Mouse (Mus musculus) layer of hippocampus, adult 8-10 months (tissue): ENCODE measurements around the gene Ppp1r8. TPM values are rescaled to one million over a fixed set of nuclear protein-coding genes. Genes with fewer than 3 reads are reported as not detected.
"Not testable (repeated sequence)": the region's sequence is repeated elsewhere in the genome, so short reads cannot be mapped to it uniquely, and the experiment has no call there.

Experiments
- DNase-seq, 2 experiments: peaks; one replicate each; pipeline ENCODE4 v3.0.0; 2022; ENCODE audit warnings: low spot score in 2 of 2
- total RNA-seq, 4 experiments: library from RNA; stranded (reverse); gene quantifications; 2 replicates each; pipeline ENCODE4 v1.2.4; 2022

Ppp1r8 gene
- total RNA-seq, 4 experiments from 2014 or later = 37.9 to 43.2 (median 40.3) TPM

DNA sequence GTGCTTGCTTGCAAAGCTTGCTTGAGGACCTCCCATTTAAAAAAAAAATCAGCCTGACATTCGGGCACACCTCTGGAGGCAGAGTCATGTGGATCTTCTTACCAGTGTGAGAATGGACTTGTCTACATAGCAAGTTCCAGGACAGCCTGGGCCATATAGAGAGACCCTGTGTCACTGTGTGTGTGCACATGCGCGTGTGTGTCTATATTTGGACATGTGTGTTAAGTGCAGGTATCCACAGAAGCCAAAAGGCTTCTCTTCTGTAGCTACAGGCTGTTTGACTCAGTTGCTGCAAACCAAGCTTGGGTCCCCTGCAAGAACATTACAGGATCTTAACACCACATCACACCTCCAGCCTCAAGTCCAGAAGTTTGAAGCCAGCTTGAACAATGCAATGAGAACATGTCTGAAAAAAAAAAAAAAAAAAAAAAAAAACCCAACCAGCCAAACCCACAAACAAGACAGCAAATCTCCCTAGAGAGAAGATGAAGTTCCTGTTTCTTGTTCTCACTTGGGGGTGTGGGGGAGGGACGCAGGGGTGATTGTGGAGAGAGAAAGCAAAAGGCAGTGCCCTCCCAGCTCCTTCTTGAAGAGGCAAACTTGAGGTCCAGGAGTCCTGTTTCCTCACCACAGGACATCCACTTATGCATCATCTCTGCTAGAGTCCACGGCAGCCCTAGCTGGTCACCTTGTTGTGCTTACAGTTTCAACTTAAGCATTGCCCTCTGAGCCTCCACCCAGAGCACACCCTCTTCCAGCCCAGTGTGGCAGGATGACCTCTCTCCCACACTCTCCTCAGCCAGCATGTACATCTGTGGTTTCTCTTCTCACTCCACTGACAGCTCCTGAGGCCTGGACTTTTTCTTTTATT is 35.0 kb downstream of the Ppp1r8 start:
- no peak for DNase-seq

- DNase-seq = no peak
These were observed 36.3 kb downstream of the Ppp1r8 start for GRCm38 (mm10) chr4:132806620-132807191.

DNA sequence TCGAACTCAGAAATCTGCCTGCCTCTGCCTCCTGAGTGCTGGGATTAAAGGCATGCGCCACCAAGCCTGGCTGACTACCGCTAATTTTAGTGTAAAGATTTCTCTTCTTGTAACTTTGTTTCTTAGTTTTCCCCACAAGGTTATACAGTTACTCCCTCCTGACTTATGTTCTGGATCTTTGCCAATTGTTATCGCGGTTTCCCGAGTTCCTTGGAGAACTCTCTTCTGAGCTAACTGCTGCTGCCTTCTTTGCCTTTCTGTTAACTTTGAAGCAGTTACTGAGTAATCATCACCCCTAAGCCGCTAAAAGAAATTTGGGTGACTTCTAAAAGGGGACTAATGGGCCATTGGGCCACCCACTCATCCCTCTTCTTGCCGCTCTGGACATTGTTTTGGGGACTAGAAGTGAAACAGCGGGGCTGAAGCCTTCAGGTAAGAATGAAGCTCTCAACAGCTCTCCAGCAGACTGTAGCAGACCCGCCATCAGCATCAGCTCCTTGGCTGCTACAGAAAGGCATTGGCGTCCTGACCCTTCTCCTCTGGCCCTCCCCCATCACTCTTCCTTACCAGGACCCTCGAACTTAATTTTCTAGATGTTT is 37.3 kb downstream of the Ppp1r8 start:
- no peak for DNase-seq

DNA sequence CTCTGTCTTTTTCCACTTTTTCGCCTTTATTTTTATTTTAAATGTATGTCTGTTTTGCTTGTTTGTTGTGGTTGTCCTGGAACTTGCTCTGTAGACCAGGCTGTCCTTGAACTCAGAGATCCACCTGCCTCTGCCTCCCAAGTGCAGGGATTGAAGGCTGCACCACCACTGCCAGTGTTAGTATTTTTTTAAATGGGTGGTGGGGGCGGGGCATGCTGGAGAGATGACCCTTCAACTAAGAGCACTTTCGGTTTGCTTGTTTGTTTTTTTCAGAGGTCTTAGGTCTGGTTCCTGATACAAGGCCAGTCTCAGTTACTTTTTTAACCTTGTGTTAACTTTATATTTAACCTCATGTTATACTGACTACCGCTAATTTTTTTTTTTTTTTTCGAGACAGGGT is 37.8 kb downstream of the Ppp1r8 start:
- DNase-seq = no peak

DNA sequence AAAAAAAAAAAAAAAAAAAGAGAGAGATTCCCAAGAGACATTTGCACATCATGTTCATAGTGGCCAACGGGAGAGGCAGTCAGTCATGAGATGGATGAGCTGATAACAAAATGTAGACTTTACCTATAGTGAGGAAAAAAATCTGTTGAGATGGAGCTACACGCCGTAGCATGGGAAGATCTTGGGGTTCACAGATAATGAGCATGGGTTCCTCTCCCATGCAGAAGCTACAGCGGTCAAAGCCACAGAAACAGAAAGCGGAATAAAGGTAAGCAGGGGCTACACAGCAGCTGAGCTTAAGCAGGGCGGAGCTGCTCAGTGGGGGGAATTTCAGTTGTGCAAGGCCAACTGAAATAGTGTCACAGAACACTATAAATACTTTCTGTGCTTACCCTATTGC is 38.6 kb downstream of the Ppp1r8 start:
- no peak for DNase-seq

GRCm38 (mm10) chr4:132803876-132804275 is 39.1 kb downstream of the Ppp1r8 start:
- no peak for DNase-seq

GRCm38 (mm10) chr4:132803212-132803611 is 39.8 kb downstream of the Ppp1r8 start:
- DNase-seq = no peak

DNA sequence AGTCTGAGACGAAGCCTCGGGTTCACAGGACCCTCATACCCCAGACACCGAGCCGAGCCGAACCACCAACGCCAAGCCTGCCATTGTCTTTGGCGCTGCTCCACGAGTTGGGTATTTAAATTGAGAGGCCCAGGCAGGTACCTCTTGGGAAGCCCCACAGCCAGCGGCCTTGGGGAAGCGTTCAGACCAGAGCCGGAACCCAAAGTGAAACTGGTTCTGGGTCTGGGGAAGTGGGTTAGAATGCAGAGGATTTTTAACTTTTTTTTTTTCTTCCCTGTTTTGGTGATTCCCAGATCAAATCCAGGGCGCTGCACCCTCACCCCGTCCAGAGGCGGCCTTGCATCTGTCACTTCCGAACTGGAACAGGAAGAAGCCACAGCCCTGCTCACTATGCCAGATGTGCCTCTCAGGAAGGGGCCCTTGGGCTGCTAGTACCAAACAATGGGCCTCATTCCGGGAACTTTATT is 40.8 kb downstream of the Ppp1r8 start:
- DNase-seq = no peak

DNA sequence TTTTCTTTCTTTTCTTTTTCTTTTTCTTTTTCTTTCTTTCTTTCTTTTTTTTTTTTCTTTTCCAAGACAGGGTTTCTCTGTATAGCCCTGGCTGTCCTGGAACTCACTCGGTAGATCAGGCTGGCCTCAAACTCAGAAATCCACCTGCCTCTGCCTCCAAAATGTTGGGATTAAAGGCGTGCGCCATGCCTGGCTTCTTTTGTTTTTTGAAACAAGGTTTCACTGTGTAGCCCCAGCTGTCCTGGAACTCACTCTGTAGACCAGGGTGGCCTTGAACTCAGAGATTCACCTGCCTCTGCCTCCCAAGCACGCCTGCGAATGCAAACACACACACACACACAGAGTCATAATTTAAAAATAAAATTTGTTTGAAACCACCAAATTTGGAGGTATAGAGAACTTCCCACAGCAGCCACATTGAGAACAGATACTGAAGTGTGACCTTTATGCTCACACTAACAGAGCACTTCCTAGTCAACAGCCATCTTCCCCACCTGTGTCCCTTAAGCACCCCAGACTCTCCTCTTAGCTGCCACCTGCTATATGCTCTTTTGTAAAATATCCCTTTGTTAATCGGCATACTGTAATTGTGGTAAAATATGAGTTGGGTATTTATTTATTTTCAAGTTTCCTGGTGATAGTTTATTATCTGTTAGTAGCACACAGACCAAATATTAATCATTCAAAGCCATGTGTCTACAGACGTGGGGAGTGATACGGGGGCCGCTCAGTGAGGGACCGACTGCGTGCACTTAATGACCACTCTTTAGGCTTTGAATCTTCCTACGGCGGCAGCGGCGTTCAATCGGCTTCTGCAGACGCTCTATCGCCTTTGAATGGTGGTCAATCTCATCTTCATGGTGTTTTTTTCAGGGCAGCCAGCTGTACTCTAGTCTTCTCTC is 41.5 kb downstream of the Ppp1r8 start:
- DNase-seq = no peak

- no peak for DNase-seq
These were observed 43.1 kb downstream of the Ppp1r8 start for GRCm38 (mm10) chr4:132799845-132800244.

- DNase-seq = not testable (repeated sequence)
These were observed 44.3 kb downstream of the Ppp1r8 start for GRCm38 (mm10) chr4:132798666-132799065.

GRCm38 (mm10) chr4:132798028-132798427 is 44.9 kb downstream of the Ppp1r8 start:
- DNase-seq = no peak

GRCm38 (mm10) chr4:132797461-132797860 is 45.5 kb downstream of the Ppp1r8 start:
- DNase-seq = no peak

DNA sequence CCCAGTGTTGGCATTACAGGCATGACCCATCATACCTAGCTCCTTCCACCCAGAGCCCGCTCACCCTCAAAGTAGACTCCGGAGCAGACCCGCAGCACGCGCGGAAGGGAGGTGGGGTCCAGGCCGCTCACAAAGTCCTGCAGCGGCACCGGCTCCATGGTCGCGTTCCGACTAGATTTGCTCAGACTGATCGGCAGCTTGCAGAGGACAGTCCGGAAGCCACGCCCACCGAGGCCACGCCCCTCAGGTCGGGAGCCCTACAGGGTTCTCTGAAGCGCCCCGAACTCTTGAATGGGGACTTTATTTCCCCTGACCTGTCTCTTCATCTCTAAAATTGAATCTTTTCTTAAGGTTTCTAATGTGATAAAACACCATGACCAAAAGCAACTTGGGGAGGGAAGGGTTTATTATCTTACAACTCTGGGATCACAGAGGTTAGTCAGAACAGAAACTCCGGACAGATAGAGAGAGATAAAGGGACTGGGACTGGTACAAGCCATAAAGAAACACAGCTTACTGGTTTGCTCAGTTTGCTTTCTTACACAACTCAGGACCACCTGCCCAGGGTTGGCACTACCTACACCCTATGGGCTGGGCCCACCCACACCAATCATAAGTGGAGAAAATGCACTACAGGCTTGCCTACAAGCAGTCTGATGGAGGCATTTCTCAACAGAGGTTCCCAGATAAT is 46.6 kb downstream of the Ppp1r8 start, which contains the start of gene Themis2:
Gene Themis2, minus strand, starts transcription at position 192 of the 691 bp plus-strand sequence.
- DNase-seq = peak in 1 of 2 experiments; percentile 21

DNA sequence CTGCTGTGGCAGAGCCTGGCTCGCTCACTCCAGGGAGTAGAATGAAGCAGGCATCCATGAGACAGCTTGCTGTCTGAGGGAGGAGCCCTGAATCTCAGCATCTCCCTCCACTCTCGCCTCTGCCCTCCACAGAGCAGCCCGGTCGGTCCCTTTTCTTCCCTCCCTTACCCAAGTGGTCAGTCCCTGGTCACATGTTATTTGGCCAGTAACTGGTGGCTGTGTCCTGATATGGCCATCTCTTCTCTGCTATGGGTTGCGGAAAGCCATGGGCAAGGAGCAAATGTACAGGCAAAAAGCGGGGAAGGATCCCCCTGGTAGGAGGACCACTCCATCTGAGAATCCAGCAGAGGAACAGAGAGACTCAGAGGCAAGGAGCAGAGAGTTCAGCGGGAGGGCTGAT is 47.8 kb downstream of the Ppp1r8 start:
- no peak for DNase-seq

- DNase-seq = no peak
These were observed 48.2 kb downstream of the Ppp1r8 start for GRCm38 (mm10) chr4:132794760-132795159.

DNA sequence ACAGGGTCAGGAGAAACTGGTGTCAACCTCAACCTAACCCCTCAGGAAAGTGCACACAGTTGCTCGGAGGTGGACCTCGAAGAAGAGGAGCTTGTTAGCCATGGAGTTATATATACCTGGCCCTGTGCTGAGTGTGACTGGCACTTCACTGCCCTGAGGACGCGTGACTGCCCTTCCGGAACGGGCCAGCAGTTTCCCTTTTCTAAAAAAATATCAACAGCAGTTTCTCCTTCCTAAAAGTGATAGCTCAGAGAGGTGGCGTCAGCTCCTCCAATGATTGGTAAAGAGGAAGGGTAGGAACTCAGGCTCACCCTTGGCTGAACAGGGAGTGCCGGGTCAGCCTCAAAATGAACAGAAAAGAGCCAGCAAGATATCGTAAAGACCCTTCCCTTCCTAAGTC is 48.9 kb downstream of the Ppp1r8 start:
- DNase-seq = no peak

DNA sequence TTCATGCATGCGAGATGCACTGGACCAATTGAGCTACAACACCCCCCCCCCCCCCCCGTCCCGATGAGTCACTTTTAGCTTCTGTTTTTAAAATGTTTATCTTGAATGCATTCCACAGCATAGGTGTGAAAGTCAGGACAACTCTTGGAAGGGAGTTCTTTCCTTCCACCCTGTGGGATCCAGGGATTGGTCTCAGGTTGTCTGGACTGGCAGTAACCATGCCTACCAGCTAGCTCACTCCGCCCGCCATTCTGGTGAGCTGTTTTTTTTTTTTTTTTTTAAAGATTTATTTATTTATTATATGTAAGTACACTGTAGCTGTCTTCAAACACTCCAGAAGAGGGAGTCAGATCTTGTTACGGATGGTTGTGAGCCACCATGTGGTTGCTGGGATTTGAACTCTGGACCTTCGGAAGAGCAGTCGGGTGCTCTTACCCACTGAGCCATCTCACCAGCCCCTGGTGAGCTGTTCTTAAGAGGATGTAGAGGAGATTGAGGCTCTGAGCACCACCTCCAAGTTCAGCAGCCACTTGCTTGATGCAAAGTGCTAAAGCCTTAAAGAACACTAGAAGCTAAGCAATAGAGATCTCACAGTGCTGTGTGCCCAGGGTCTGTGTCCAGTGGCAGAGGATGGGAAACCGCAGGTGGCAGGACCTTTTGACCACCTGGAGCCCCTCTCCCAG is 49.5 kb downstream of the Ppp1r8 start:
- not testable (repeated sequence) for DNase-seq

- no peak for DNase-seq
These were observed 53.2 kb downstream of the Ppp1r8 start for GRCm38 (mm10) chr4:132789731-132790130.

- no peak for DNase-seq
These were observed 57.7 kb downstream of the Ppp1r8 start for GRCm38 (mm10) chr4:132785228-132785627.
